Mouse (Mus musculus): Measurements from ENCODE around the gene 2610318N02Rik. TPM values are rescaled to one million over a fixed set of nuclear protein-coding genes. Genes with fewer than 3 reads are reported as not detected.

The 2610318N02Rik gene
- 42.5 and 55.1 TPM in 2 replicates for polyA plus RNA-seq (2012; rRNA removed)

DNA sequence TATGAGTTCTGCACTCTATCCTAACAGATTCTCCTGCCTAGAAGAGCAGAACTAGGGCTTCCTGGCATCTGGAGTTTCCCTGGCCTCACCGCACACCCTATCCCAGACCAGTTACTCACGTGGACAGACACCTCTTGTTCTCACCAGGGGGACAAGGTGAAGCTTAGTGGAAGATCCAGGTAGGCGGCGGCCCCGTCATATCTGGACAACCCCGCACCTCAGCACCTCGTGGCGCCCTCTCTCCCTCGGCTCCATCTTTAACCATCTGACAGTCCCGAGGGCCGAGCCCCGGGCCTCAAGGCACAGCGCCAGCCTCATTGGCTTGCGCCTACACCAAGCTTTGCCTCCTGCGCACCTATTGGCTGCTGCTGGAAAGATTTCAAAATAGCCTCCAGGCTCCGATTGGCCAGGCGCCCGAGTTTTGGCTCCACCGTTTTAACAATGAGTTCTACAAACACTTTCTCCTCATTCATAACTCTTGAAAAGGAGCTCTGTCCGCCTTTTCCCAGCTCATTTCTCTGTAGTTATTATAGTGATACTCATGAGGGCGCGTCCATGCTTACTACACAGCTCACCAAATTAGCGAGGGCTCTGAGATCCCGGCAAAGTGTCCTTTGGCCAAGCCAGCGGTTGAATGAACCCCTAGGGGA is at the start of gene 2610318N02Rik:
TSS of gene 2610318N02Rik (minus strand) at position 297 of the 650 bp plus-strand sequence.

DNA sequence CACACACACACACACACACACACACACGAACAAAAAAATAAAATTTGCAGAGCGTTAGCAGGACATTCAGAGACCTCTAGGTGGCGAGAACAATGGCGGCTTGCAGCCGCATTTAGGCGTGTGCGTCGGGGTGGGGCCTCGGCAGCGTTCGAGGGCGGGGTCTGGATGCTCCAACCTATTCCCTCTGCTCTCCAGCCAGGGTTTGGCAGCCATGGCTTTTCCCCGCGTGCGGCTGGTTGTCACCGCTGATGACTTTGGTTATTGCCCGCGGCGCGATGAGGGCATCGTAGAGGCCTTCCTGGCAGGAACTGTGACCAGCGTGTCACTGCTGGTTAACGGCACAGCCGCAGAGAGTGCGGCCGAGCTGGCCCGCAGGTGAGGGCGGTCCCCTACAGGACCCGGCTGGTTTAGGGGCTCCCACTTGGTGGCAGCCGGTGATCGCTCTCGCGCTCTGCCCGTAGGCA is 21.8 kb upstream of the 2610318N02Rik start, which contains the start of gene Ccdc116:
TSS of gene Ccdc116 (minus strand) at position 458 of the 464 bp plus-strand sequence.

DNA sequence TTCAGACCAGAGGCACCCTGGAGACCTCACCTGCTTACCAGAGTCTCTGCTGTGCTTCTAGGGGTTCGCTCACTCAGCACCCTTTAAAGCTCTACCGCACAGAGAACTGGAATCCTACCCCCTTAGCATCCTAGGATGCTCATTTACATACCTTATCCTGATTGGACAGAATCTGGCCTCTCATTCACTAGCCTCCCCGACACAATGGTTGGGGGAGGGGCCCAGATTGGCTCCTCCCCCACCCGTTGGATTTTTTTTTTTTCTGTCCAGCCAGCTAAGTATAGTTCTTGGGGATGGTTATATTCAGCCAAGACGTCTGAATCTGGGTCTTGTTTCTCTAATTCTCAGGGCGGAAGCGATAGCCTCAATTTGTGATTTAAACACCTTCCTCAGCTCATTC is 19.4 kb upstream of the 2610318N02Rik start, which contains the start of gene Ydjc:
TSS of gene Ydjc (plus strand) at position 283 of the 400 bp plus-strand sequence.

DNA sequence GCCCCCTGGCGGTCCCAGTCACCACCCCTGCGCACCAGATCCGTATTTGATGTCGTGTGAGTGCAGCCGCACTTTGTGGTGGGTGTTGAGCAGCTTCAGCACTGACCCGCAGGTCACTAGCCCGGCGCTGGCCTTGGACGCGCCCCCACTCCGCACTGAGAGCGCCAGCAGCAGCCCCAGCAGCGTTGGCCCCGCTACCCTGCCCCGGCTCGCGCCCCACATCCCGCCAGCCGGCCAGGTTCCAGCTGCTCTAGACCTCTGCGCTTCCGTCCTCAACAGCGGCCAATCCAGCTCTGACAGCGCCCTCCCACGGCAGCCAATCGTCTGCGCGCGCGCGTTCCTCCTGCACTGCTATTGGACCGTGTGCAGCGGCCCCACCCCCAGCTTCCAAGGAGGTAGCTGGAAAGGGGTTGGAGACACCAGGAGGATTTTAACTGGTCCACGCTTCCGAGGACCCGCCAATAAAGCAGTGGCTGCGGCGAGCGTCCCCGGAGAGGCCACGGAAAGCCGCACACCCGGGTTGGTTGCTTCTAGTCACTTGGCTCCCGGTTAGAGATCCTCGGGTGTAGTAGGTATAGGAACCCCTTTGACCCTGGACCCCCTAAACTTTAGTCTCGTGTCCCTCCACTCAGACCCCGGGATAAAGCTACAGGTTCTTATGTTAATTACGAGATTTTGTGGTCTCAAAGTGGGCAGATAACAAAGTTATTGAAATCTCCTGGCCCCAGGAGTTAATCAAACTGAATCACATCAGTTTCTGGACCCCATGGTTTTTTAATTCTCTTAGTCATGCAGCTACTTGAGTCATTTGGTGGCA is 7.3 kb upstream of the 2610318N02Rik start, which contains the start of gene Sdf2l1:
TSS of gene Sdf2l1 (minus strand) at position 295 of the 817 bp plus-strand sequence.

DNA sequence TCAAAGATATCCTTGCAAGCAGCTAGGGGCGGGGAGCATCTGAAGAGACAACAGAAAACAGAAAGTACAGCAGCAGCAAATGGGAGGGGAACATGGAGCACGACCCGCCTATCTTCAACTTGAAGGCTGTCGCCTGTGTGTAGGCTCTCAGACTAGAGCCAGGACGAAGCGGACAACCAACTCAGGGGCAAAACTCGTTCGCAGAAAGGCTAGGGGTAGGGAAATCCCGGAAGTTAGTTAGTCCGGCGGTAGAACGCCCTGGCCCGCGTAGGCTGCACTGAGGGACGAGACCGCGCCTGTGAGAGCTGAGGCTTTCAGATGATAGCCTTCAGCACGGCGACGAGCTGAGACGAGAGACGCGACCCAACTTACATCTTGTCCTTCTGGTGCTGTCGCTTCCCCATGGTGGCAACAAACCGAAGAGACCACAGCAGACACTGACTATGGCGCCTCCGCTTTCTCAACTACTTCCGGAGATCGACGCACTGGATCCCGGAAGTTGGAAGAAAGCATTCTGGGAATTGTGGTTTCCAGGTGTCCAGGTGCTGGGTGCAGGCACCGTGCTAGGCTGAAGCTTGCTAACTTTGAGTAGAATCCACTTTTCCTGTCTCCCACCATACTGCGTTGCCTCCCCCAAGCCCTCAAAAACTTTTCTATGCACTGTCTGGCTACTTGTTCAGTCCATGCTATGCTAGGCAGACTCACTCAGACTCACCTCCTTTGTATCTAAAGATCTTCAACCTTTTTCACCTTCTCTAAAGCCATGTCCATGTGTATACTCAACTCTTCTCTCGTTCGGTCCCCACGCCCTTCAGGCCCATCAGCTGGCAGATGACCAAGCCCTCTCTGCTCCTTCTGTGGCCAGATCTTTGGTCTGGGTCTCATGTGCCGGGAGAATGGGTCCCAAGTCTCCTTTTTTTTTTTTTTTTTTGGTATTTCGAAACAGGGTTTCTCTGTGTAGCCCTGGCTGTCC is 13.9 kb downstream of the 2610318N02Rik start, which contains the start of gene Ppil2:
TSS of gene Ppil2 (minus strand) at position 487 of the 973 bp plus-strand sequence.

DNA sequence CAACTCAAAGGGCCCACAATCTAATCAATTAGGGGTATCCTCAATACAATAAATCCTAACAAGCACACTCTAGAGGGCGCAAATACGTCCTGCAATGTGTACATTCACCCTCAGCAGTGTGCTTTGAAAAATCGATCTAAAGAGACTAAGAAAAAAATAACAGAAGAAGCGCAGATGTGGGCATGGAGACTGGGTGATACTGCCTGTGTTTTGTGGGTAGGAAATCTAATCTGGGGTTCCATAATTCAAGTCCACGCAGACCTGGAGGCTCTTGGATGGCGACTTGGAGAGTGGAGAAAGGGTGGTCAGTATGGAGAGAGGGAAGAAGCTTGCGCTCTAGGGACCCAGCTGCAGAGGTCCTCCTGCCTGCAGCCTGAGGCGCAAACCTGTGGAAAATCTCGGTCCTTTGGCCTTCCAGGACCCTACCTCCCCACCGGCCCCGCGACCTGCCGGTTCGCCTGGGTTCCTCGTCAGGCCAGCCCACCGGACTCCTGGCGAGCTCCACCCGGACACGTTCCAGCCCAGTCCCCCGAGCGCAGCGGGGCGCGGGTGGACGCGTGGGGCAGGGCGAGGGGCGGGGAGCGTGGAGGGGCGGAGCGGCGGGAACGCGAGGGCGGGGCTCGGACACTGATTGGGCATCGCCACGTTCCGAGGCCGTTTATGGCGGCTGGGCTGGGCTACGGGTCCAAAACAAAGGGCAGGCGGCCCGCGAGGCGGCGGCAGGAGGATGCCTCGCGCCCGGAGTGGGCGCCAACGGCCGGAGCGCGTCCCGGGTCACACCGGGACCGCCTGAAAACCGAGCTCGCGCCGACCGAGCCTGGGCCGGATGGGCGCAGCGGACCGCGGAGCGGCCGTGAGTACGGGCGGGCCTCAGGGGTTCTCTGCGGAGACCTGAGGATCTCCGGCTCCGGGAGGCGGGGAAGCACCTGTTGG is 55.2 kb downstream of the 2610318N02Rik start, which contains the start of gene Ypel1:
TSS of gene Ypel1 (plus strand) at position 186 of the 933 bp plus-strand sequence.

Other genes starting within 250 kb of the 2610318N02Rik start
- gene Ppm1f, start 228.7 kb downstream of the 2610318N02Rik start, polyA plus RNA-seq (2012; rRNA removed) = 26.2 and 27.3 TPM in 2 replicates
- 145 and 164 TPM in 2 replicates for gene Mapk1, start 141.8 kb downstream of the 2610318N02Rik start, polyA plus RNA-seq (2012; rRNA removed)
- gene Ypel1, start 55.5 kb downstream of the 2610318N02Rik start, polyA plus RNA-seq (2012; rRNA removed) = 68.7 and 87.2 TPM in 2 replicates
- 147 and 154 TPM in 2 replicates for gene Ppil2, start 13.9 kb downstream of the 2610318N02Rik start, polyA plus RNA-seq (2012; rRNA removed)
- 22.4 and 26.5 TPM in 2 replicates for gene Sdf2l1, start 7.2 kb upstream of the 2610318N02Rik start, polyA plus RNA-seq (2012; rRNA removed)
- 41.3 and 46.8 TPM in 2 replicates for gene Ydjc, start 19.5 kb upstream of the 2610318N02Rik start, polyA plus RNA-seq (2012; rRNA removed)
- gene Ccdc116, start 22.1 kb upstream of the 2610318N02Rik start, polyA plus RNA-seq (2012; rRNA removed) = 4.1 and 5.1 TPM in 2 replicates
- gene Ube2l3, start 77.5 kb upstream of the 2610318N02Rik start, polyA plus RNA-seq (2012; rRNA removed) = 121 and 126 TPM in 2 replicates
- 1.2 and 1.3 TPM in 2 replicates for gene Rimbp3, start 83.4 kb upstream of the 2610318N02Rik start, polyA plus RNA-seq (2012; rRNA removed)
- 13.1 and 14.2 TPM in 2 replicates for gene Hic2, start 108.4 kb upstream of the 2610318N02Rik start, polyA plus RNA-seq (2012; rRNA removed)
- 57.6 and 69.3 TPM in 2 replicates for gene Tmem191c, start 150.9 kb upstream of the 2610318N02Rik start, polyA plus RNA-seq (2012; rRNA removed)
- 1.1 and 1.5 TPM in 2 replicates for gene Serpind1, start 206.2 kb upstream of the 2610318N02Rik start, polyA plus RNA-seq (2012; rRNA removed)